Mouse (Mus musculus): ENCODE results near the gene Mmachc. TPM values are rescaled to one million over a fixed set of nuclear protein-coding genes. Genes with fewer than 3 reads are reported as not detected.

The Mmachc gene
- total RNA-seq, 4 experiments from 2014 or later, result 30.4 to 34.6 (median 33.3) TPM

Other genes with a start within 250 kb of the Mmachc start
- gene Mast2, start 244.2 kb downstream of the Mmachc start, total RNA-seq (2022), result 10 to 100 TPM; 76.6 to 98.8 (median 77.1) TPM
- 10 to 100 TPM; 20.1 to 23.7 (median 21.7) TPM for gene Ipp, start 200.9 kb downstream of the Mmachc start, total RNA-seq (2022)
- 10 to 100 TPM; 16.7 to 18.7 (median 18.4) TPM for gene Tmem69, start 152.5 kb downstream of the Mmachc start, total RNA-seq (2022)
- 10 to 100 TPM; 36.3 to 45.8 (median 37.0) TPM for gene Gpbp1l1, start 150.7 kb downstream of the Mmachc start, total RNA-seq (2022)
- gene Ccdc17, start 111.8 kb downstream of the Mmachc start, total RNA-seq (2022), result 1 to 10 TPM; 1.1 to 2.4 (median 1.3) TPM
- gene Nasp, start 80.5 kb downstream of the Mmachc start, total RNA-seq (2022), result 10 to 100 TPM in 2 of 4 experiments, 1 to 10 TPM in 2; 7.8 to 13.0 (median 9.5) TPM
- gene Akr1a1, start 56.7 kb downstream of the Mmachc start, total RNA-seq (2022), result 100 to 1,000 TPM; 187 to 206 (median 199) TPM
- gene Prdx1, start 22.9 kb downstream of the Mmachc start, total RNA-seq (2022), result 100 to 1,000 TPM; 247 to 330 (median 264) TPM
- gene Ccdc163, start 103 bp upstream of the Mmachc start, total RNA-seq (2022), result 1 to 10 TPM; 1.2 to 2.2 (median 1.7) TPM
- gene Tesk2, start 12.5 kb upstream of the Mmachc start, total RNA-seq (2022), result 1 to 10 TPM; 1.6 to 1.9 (median 1.7) TPM
- gene Toe1, start 99.2 kb upstream of the Mmachc start, total RNA-seq (2022), result 1 to 10 TPM; 4.1 to 6.1 (median 4.5) TPM
- gene Mutyh, start 99.3 kb upstream of the Mmachc start, total RNA-seq (2022), result 1 to 10 TPM in 1 of 4 experiments, under 1 TPM in 3; 0.58 to 1.1 (median 0.87) TPM
- gene Hpdl, start 113.3 kb upstream of the Mmachc start, total RNA-seq (2022), result 1 to 10 TPM in 3 of 4 experiments, under 1 TPM in 1; 0.78 to 1.8 (median 1.3) TPM
- gene Zswim5, start 169.0 kb upstream of the Mmachc start, total RNA-seq (2022), result under 1 TPM; 0.05 to 0.17 (median 0.07) TPM

Measured in gastrocnemius, adult 8-10 months (tissue).